ENCODE assay signal across 8 mouse cellular contexts in genomic region chr16:17758902-17759301, GRCm38 (mm10). TPM values are rescaled to one million over a fixed set of nuclear protein-coding genes. Genes with fewer than 3 reads are reported as not detected.
DNase-seq lines count a peak whose midpoint lies in the region; ATAC-seq and TF ChIP-seq lines count a peak whose summit lies in the region.

No protein-coding gene starts in this region.

- peak overlapping the region; percentile 57 for H3K27ac ChIP-seq in heart, adult 2 months
- H3K27ac ChIP-seq in forebrain, embryonic 10.5 days: peak overlapping the region; percentile 93
- H3K27ac ChIP-seq in midbrain, embryonic 12.5 days (replicated peaks): no peak overlapping the region

- 36% methylated on average over 9 of the region's 9 CpGs for WGBS in heart, adult 2 months
- WGBS in forebrain, embryonic 10.5 days: 61% methylated on average over 9 of the region's 9 CpGs
- WGBS in midbrain, embryonic 12.5 days: 60% methylated on average over 9 of the region's 9 CpGs

- no peaks in the 10 kb centered on the region for H3K27me3 ChIP-seq in heart, adult 2 months (ENCODE audit: control insufficient read depth, insufficient read depth, low read length)
- H3K27me3 ChIP-seq in forebrain, embryonic 10.5 days (ENCODE audit: poor library complexity, severe bottlenecking): peaks cover 38% of the 10 kb centered on the region
- peaks cover 19% of the 10 kb centered on the region for H3K27me3 ChIP-seq in midbrain, embryonic 12.5 days

- no peak for TF ChIP-seq CTCF in heart, adult 2 months (IDR thresholded peaks at IDR 0.05)

- no peaks in the 10 kb centered on the region for H3K79me2 ChIP-seq in heart, adult 2 months (replicated peaks; ENCODE audit: control insufficient read depth, insufficient read depth, low read length)

- H3K36me3 ChIP-seq in heart, adult 2 months (ENCODE audit: control insufficient read depth, insufficient read depth, low read length): no peaks in the 10 kb centered on the region
- peaks cover 23% of the 10 kb centered on the region for H3K36me3 ChIP-seq in forebrain, embryonic 10.5 days (replicated peaks)
- H3K36me3 ChIP-seq in midbrain, embryonic 12.5 days: 0 out of 2 replicates have a peak, but pooled peaks cover under 1% of the 10 kb centered on the region

- ATAC-seq in midbrain, embryonic 12.5 days (ENCODE audit: low FRiP score, low read depth): peak; percentile 10; the same call in 1 of the 2 replicates

- TF ChIP-seq EP300 in heart, adult 2 months (IDR thresholded peaks at IDR 0.05; ENCODE audit: insufficient read depth, low read depth, low read length): no peak

- H3K4me3 ChIP-seq in heart, adult 2 months: peak overlapping the region; percentile 66
- H3K4me3 ChIP-seq in forebrain, embryonic 10.5 days: peak overlapping the region; percentile 73
- H3K4me3 ChIP-seq in midbrain, embryonic 12.5 days: peak overlapping the region; percentile 59

- no peaks in the 10 kb centered on the region for H3K9me3 ChIP-seq in forebrain, embryonic 10.5 days
- no peaks in the 10 kb centered on the region for H3K9me3 ChIP-seq in midbrain, embryonic 12.5 days

- H3K9ac ChIP-seq in heart, adult 2 months (ENCODE audit: low read depth, low read length): peak overlapping the region; percentile 59
- H3K9ac ChIP-seq in midbrain, embryonic 12.5 days (replicated peaks): peak overlapping the region; percentile 72; the same call in 1 of the 2 replicates

- no peak for TF ChIP-seq POLR2A in heart, adult 2 months (IDR thresholded peaks at IDR 0.05; ENCODE audit: insufficient read depth, low read depth, low read length)

- intact Hi-C loops in heart, adult 2 months (cut with DNase I): no loop called here
- intact Hi-C loops in heart, postnatal 36 days (cut with DNase I): loop anchor here (2.0 kb wide), 1 partner anchor 32 kb away; no protein-coding TSS in a partner anchor

- H3K4me1 ChIP-seq in heart, adult 2 months (ENCODE audit: control insufficient read depth, insufficient read depth, low read length): peaks cover 4% of the 10 kb centered on the region
- peaks cover 30% of the 10 kb centered on the region for H3K4me1 ChIP-seq in forebrain, embryonic 10.5 days
- H3K4me1 ChIP-seq in midbrain, embryonic 12.5 days: peaks cover 29% of the 10 kb centered on the region

- H3K4me2 ChIP-seq in midbrain, embryonic 12.5 days (replicated peaks): peak overlapping the region; percentile 72

- no peak for DNase-seq in heart, adult 2 months
- no peak for DNase-seq in heart, postnatal 36 days
- no peak for DNase-seq in forebrain, embryonic 10.5 days (ENCODE audit: extremely low spot score, low spot score)
- peak; percentile 80 for DNase-seq in kidney, adult 9 months
- DNase-seq in frontal cortex, postnatal 25 days (ENCODE audit: low spot score in 2 of 2): no peak
- no peak for DNase-seq in frontal cortex, postnatal 10 days (ENCODE audit: low spot score in 2 of 2)
- no peak for DNase-seq in right cerebral cortex, postnatal 36 days (ENCODE audit: low spot score in 2 of 2)

RNA-seq across cellular contexts. Expression of gene Klhl22, which starts 0.5 kb away (rescaled TPM):
- total RNA-seq in heart, adult 2 months (2021): 10 to 100 TPM; 17.3 to 18.6 TPM
- 23.6 and 30.2 TPM in 2 replicates for polyA plus RNA-seq in heart, adult 2 months (2012; rRNA removed)
- total RNA-seq in heart, postnatal 36 days (2021): 10 to 100 TPM; 17.2 to 20.2 TPM
- 55.4 and 59.1 TPM in 2 replicates for polyA plus RNA-seq in forebrain, embryonic 10.5 days (2016; fragmentation: Nextera tagmentation; extraction: Ambion mirVana)
- polyA plus RNA-seq in midbrain, embryonic 12.5 days (2016; fragmentation: Nextera tagmentation; extraction: Ambion mirVana): 52.8 and 57.9 TPM in 2 replicates

RNA-seq across cellular contexts. Expression of gene Med15, which starts 26.2 kb away (rescaled TPM):
- 10 to 100 TPM; 21.5 to 24.9 TPM for total RNA-seq in heart, adult 2 months (2021)
- 37.3 and 44.3 TPM in 2 replicates for polyA plus RNA-seq in heart, adult 2 months (2012; rRNA removed)
- total RNA-seq in heart, postnatal 36 days (2021): 10 to 100 TPM; 26.2 to 26.6 TPM
- 47.4 and 47.5 TPM in 2 replicates for polyA plus RNA-seq in forebrain, embryonic 10.5 days (2016; fragmentation: Nextera tagmentation; extraction: Ambion mirVana)
- polyA plus RNA-seq in midbrain, embryonic 12.5 days (2016; fragmentation: Nextera tagmentation; extraction: Ambion mirVana): 47.4 and 48.0 TPM in 2 replicates

RNA-seq across cellular contexts. Expression of gene Scarf2, which starts 38.2 kb away (rescaled TPM):
- 1 to 10 TPM; 4.1 to 5.2 TPM for total RNA-seq in heart, adult 2 months (2021)
- 10.8 and 13.4 TPM in 2 replicates for polyA plus RNA-seq in heart, adult 2 months (2012; rRNA removed)
- total RNA-seq in heart, postnatal 36 days (2021): 1 to 10 TPM; 4.5 to 4.9 TPM
- 4.0 and 4.1 TPM in 2 replicates for polyA plus RNA-seq in forebrain, embryonic 10.5 days (2016; fragmentation: Nextera tagmentation; extraction: Ambion mirVana)
- 10.1 and 12.1 TPM in 2 replicates for polyA plus RNA-seq in midbrain, embryonic 12.5 days (2016; fragmentation: Nextera tagmentation; extraction: Ambion mirVana)
